6 mouse cellular contexts compared by ENCODE assay signal in genomic region chr7:16492211-16492610, GRCm38 (mm10). TPM values are rescaled to one million over a fixed set of nuclear protein-coding genes. Genes with fewer than 3 reads are reported as not detected.
"Had no signal": no experiment of that assay in that cellular context is flagged by ENCODE, and none has a peak within 500 bp of the region (broad histone marks: within the 10 kb centered on the region; RNA-seq: fewer than 3 reads in every experiment).

No protein-coding gene starts in this region.

- H3K9ac ChIP-seq: limb, embryonic 13.5 days; liver, embryonic 14.5 days; midbrain, embryonic 13.5 days had no signal

- H3K9me3 ChIP-seq: limb, embryonic 13.5 days; midbrain, embryonic 13.5 days had no signal

- H3K27ac ChIP-seq: kidney, postnatal 0 days; limb, embryonic 13.5 days; liver, embryonic 14.5 days; midbrain, embryonic 13.5 days had no signal

- ATAC-seq: intestine, postnatal 0 days had no signal

- H3K4me1 ChIP-seq: limb, embryonic 13.5 days; midbrain, embryonic 13.5 days had no signal

- H3K27me3 ChIP-seq: limb, embryonic 13.5 days; midbrain, embryonic 13.5 days had no signal

- H3K4me3 ChIP-seq: limb, embryonic 13.5 days; midbrain, embryonic 13.5 days had no signal

- H3K4me2 ChIP-seq: limb, embryonic 13.5 days; midbrain, embryonic 13.5 days had no signal

RNA-seq across cellular contexts. Expression of gene Npas1, which starts 14.7 kb away (rescaled TPM):
- polyA plus RNA-seq: liver, adult 2 months; liver, embryonic 14.5 days had no signal
